Mouse (Mus musculus): ENCODE results near the gene Tcam1.

DNA sequence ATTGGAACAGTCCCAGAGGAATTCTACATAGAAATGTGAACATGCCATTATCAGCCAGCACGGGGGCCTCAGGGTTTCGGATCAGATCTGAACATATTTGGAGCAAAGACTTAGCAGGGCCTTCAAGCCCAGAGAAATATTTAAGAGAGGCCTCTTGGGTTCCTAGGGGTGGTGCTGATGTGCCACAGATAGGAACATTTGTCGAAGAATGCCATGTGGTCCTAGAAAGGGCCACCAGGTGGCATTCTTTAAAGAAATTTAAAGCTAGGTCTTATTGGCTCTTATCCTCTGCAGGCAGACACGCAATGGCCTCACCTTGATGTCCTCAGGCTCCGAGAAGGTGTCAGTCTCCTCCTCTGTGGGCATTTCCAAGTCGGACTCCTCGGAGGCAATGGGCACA is 53.2 kb downstream of the Tcam1 start:
- TF ChIP-seq CTCF (IDR thresholded peaks at IDR 0.05; ENCODE audit: insufficient read depth, low read depth, low read length) (no peak), POLR2A (IDR thresholded peaks at IDR 0.05; ENCODE audit: insufficient read depth, low read depth, low read length) (no peak)

All from olfactory bulb, adult 2 months (tissue).